Mouse (Mus musculus) kidney, adult 2 months (tissue): ENCODE data around the gene Bcat1. TPM values are rescaled to one million over a fixed set of nuclear protein-coding genes. Genes with fewer than 3 reads are reported as not detected.

Experiments used
- DNase-seq: peaks from one replicate; pipeline ENCODE4 v3.0.0; 2021
- H3K27ac ChIP-seq: fragments of 200-500 bp; 2 replicates; pipeline ENCODE4 v1.5.1; 2012; ENCODE audit warnings: low read depth, low read length, control low read depth, inconsistent platforms; ENCODE audit not compliant: insufficient read depth
- H3K27me3 ChIP-seq: fragments of 200-500 bp; replicated peaks from 2 replicates; pipeline ENCODE4 v1.6.1; 2012; ENCODE audit warnings: mild to moderate bottlenecking, moderate library complexity, low read length, inconsistent platforms; ENCODE audit not compliant: control insufficient read depth, insufficient read depth
- H3K36me3 ChIP-seq: fragments of 200-500 bp; 2 replicates; pipeline ENCODE4 v1.6.1; 2012; ENCODE audit warnings: mild to moderate bottlenecking, moderate library complexity, low read length, inconsistent platforms; ENCODE audit not compliant: control insufficient read depth, insufficient read depth
- H3K4me1 ChIP-seq: fragments of 200-500 bp; 2 replicates; pipeline ENCODE4 v1.6.1; 2011; ENCODE audit warnings: low read length; ENCODE audit not compliant: control insufficient read depth, insufficient read depth
- H3K4me3 ChIP-seq: fragments of 200-500 bp; 2 replicates; pipeline ENCODE4 v1.5.1; 2011; ENCODE audit warnings: mild to moderate bottlenecking, low read depth, low read length, control low read depth; ENCODE audit not compliant: insufficient read depth
- CTCF ChIP-seq: fragments of 200-500 bp; conservative IDR thresholded peaks from 2 replicates; pipeline ENCODE4 v1.5.1; 2011; ENCODE audit warnings: low read depth, mild to moderate bottlenecking, control low read depth, low read length, moderate library complexity, mixed read lengths; ENCODE audit not compliant: insufficient read depth, insufficient read length
- POLR2A ChIP-seq: fragments of 200-500 bp; IDR thresholded peaks from one replicate; pipeline ENCODE4 v1.6.1; 2011; ENCODE audit warnings: low read depth, low read length, control low read depth
- WGBS: fragments of 180-500 bp; shearing (Covaris S2); methylation state at CpG from one replicate; pipeline ENCODE4 v1.1.7; 2018; 5-methylcytosine and 5-hydroxymethylcytosine counted together
- polyA plus RNA-seq: library from polyadenylated mRNA; depleted of rRNA; stranded (reverse); fragments of >200 nt; gene quantifications from 2 replicates; pipeline ENCODE4 v1.2.3, GENCODE M21; 2012

Gene Bcat1
- polyA plus RNA-seq, 1 experiment: 10.2 TPM

DNA sequence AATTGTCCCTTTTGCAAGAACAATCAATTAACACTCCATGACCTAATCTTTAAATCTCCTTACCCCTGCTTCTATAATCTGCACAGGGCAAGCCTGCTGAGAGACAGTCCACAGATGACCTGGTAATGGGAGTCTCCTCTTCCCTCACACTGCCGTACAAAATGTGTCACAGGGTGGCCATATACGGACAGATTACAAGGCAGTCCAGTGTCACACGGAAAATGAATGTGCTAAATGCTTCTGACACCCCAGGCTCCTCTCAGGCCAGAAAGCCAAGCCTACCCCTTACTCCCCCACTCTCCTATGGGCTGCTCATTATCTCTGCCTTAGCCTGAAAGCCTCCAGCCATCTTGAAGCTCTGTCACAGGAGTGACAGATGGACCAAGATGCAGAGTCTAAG is 25.1 kb downstream of the Bcat1 start:
- WGBS: 72% methylated on average over 3 of the region's 3 CpGs
- no peaks in the 10 kb centered on the region for H3K27me3 ChIP-seq
- TF ChIP-seq POLR2A: no peak
- no peak for TF ChIP-seq CTCF
- no peak overlapping the region for H3K4me3 ChIP-seq
- H3K36me3 ChIP-seq: no peaks in the 10 kb centered on the region
- no peaks in the 10 kb centered on the region for H3K4me1 ChIP-seq
- no peak for DNase-seq
- H3K27ac ChIP-seq: no peak overlapping the region

DNA sequence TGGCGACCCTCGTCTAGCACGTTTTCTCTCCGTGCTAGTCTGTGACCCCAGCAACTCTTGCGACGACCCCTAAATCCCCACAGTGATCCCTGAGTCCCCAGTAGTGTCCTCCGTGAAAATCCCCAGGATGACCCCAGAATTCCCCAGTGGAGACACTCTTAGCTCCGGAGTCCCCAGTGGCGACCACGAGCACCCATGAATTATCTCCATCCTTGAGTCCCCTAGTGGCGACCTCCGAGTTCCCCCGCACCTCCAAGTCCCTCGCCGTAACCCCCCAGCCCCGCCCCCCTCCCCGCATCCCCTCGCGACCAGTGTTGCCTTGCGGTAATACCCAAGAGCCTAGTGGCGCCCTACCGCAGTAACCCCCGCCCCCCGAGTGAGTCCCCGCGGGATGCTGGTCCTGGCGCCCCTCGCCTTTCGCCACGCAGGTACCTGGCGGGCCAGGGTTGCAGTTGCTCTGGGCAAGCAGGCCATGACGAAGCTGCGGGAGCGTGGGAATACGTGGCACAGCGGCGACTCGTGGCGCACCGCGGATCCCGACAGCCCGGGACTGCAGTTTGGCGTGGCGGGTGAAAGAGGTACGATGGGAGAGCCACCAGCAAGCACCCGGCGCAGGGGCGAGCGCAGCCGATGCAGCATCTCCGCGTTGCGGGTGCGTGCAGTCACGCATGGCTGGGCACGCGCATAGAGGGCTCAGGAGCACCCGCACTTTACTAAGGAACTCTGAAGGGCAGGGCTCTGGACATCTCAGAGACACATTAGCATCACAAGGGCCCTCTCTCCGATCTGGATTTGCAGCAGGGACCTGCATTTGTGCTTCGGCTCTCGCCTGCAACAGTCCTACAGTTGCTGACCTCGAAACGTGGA is 27.6 kb downstream of the Bcat1 start:
- TF ChIP-seq CTCF (no peak), POLR2A (no peak)
- no peak for DNase-seq
- no peak overlapping the region for H3K4me3 ChIP-seq
- no peaks in the 10 kb centered on the region for H3K36me3 ChIP-seq
- WGBS: 17% methylated on average over 64 of the region's 64 CpGs
- H3K27ac ChIP-seq: no peak overlapping the region
- no peaks in the 10 kb centered on the region for H3K4me1 ChIP-seq
- H3K27me3 ChIP-seq: no peaks in the 10 kb centered on the region

DNA sequence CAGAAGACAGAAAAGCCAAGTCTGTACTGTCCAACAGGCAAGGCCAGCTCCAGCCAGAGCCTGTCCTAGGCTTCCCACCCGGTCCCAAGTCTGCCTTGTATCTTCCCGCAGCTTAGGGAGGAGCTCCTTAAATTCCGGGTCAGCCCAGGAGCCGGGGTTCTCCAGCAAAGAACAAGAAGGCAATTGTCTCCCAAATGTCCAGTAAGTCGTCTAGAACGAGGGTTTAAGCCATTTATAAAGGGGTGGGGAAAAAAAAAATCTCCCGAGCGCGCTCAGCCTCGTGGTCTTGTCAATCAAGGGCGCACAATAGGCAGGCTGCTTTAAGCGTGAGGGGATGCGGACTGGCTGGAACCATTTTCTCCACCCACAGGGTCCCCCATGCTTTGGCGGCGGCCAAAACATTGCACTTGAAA is 28.5 kb downstream of the Bcat1 start:
- DNase-seq: no peak
- Histone ChIP-seq H3K4me1 (no peaks in the 10 kb centered on the region), H3K27ac (no peak overlapping the region), H3K36me3 (no peaks in the 10 kb centered on the region), H3K27me3 (no peaks in the 10 kb centered on the region), H3K4me3 (no peak overlapping the region)
- no peak for TF ChIP-seq POLR2A
- 31% methylated on average over 15 of the region's 15 CpGs for WGBS

DNA sequence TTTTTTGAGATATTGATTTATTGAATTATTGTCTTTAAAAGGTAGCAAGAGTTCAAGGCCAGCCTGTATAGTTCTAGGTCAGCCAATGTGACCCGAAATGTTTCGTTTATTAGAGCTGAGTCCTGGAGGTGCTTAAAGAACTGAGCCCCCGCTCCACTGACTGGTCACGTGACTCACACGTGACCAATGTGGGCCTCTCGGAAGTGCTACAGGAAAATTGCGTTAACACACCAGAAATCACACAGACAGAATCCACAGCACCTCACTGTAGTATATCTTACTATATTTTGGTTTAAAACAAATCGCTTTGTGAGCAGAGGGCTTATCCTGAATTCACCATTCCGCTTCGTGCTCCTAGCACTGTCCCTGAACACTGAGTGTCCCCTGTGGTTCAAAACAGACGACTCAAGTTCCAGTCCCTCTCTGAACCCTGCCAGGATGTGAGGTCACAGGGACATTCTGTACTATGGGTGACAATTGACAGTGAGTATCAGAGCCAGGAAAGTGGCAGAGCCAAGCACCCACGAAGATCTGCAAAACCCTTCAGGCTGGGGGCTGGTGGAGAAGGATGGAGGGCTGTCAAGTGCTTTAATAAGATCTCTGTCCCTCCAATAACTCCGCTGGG is 29.6 kb downstream of the Bcat1 start:
- WGBS: 84% methylated on average over 13 of the region's 13 CpGs
- no peaks in the 10 kb centered on the region for H3K27me3 ChIP-seq
- H3K27ac ChIP-seq: no peak overlapping the region
- H3K4me3 ChIP-seq: no peak overlapping the region; the same call in 1 of the 2 replicates
- no peak for TF ChIP-seq CTCF
- TF ChIP-seq POLR2A: no peak
- DNase-seq: no peak
- H3K36me3 ChIP-seq: no peaks in the 10 kb centered on the region
- no peaks in the 10 kb centered on the region for H3K4me1 ChIP-seq

DNA sequence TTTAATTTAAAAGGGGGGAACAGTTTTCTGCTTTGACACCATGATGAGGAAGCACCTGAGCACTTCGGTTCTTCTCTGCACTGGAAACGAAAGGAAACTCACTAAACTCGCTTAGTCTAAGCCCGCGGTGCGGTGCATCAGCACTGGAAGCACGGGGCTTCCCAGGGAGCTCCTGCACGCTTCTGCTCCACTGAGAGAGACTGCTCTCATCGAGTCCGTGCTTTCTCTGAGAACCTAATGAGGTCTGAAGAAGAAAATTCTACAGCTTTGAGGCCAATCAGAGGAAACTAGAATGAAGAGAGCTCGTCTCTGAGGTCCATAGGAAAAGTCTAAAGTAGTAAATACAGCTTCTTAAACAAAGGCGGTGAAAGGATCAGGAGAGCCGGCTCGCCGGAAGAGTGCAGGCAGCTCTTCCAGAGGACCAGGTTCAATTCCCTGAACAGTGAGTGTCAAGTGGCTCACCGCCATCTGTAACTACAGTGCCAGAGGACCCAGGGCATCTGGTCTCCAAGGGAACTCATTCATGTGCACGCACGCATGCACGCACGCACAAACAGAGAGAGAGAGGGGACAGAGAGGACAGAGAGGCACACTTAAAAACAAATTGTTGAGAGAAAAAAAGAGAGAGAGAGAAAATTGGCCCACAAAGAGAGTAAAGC is 30.9 kb downstream of the Bcat1 start:
- Histone ChIP-seq H3K4me1 (no peaks in the 10 kb centered on the region), H3K27me3 (no peaks in the 10 kb centered on the region), H3K4me3 (no peak overlapping the region), H3K27ac (no peak overlapping the region), H3K36me3 (no peaks in the 10 kb centered on the region)
- WGBS: 82% methylated on average over 20 of the region's 20 CpGs
- TF ChIP-seq CTCF (no peak), POLR2A (no peak)
- no peak for DNase-seq

DNA sequence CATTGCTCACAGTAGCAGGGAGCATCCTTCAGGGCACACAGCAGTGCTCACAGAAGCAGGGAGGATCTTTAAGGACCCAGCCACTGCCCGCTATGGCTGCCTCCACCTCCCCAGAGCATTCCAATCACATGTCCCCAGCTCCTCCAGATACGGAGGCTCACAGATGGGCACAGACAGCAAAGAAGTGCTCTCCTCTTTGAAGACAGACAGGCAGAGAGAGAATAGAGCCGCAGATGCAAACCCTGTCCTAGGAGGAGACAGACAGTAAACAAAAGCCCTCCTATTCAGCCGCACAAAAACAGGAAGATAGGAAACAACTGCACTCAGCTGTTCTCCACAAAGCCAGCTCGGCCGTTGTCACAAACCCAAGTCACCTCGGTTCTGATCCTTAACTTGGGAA is 35.3 kb downstream of the Bcat1 start:
- H3K4me3 ChIP-seq: no peak overlapping the region
- TF ChIP-seq CTCF (no peak), POLR2A (no peak)
- no peaks in the 10 kb centered on the region for H3K4me1 ChIP-seq
- WGBS: 53% methylated on average over 7 of the region's 7 CpGs
- no peak overlapping the region for H3K27ac ChIP-seq
- no peaks in the 10 kb centered on the region for H3K36me3 ChIP-seq
- no peaks in the 10 kb centered on the region for H3K27me3 ChIP-seq
- DNase-seq: no peak

DNA sequence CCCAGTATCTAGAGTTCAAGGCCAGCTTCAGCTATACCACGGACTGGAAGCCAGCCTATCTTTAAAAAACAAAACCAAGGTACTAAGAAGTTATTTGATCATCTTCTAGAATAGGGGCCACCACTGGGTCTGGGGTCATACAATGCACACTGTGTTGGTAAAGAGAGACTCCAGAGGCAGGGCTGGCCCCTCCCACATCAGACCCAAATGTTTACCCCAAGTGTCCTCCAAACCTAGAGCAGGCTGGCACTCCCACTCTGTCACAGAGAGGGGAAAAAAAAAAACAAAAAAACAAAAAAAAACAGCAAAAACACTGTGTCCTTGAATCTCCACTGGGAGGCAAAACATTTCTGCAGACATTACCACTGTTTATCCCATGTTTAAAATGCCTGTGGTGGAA is 38.4 kb downstream of the Bcat1 start:
- Histone ChIP-seq H3K27me3 (no peaks in the 10 kb centered on the region), H3K27ac (no peak overlapping the region), H3K4me3 (no peak overlapping the region), H3K36me3 (no peaks in the 10 kb centered on the region), H3K4me1 (no peaks in the 10 kb centered on the region)
- WGBS: 68% methylated on average over 1 of the region's 1 CpGs
- DNase-seq: no peak
- TF ChIP-seq CTCF (no peak), POLR2A (no peak)
